Mouse (Mus musculus): ENCODE data around the gene Skp2.

GRCm38 (mm10) chr15:9118852-9119251 lies 36.4 kb downstream of the Skp2 start:
- TF ChIP-seq CTCF (conservative IDR thresholded peaks at IDR 0.05; ENCODE audit: insufficient read depth, insufficient read length, low read depth, low read length) (no peak), POLR2A (IDR thresholded peaks at IDR 0.05; ENCODE audit: low read depth, low read length) (no peak)

All from kidney, adult 2 months (tissue).